Mouse (Mus musculus): ENCODE measurements around the gene Snn. TPM values are rescaled to one million over a fixed set of nuclear protein-coding genes. Genes with fewer than 3 reads are reported as not detected.

Snn gene
- polyA plus RNA-seq, 1 experiment from 2014 or later: 95.9 TPM

DNA sequence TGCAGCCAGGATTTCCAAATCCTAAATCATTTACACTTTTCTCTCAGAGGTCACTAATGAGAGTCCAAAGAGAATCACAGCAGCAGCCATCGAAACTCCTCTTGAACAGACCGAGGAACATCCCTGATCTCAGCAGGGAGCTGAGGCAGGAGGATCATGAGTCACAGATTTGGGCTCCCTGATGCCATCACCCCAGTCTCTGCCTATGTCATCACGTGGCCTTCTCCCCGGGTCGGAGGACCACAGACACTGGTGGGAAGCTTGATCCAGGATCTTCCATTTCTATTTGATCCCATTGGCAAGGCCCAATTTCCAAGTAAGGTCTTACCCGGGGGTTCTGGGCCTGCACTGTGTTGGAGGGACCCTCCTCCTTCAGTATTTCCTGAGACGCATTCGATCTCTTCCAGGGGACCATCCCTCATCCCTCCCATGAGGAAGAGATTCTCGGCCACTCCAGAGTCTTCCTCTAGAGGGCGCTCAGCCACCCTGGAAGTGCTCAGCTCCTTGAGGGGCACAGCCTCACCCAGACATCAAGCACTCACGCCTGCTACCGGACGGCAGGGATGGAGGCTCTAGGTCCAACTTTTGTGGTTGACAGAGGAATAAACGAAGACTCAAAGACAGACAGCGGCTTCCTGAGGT, 24.8 kb upstream of the Snn start:
- WGBS: 26% methylated on average over 15 of the region's 15 CpGs
- Histone ChIP-seq H3K4me2 (ENCODE audit: low read depth, low read length, severe bottlenecking) (no peak overlapping the region), H3K27me3 (ENCODE audit: control insufficient read depth, insufficient read depth, low read length) (no peaks in the 10 kb centered on the region), H3K9ac (ENCODE audit: low read length) (no peak overlapping the region), H3K4me3 (ENCODE audit: low read depth, low read length) (no peak overlapping the region), H3K9me3 (ENCODE audit: control insufficient read depth, low read length) (no peaks in the 10 kb centered on the region), H3K27ac (ENCODE audit: low read depth, low read length) (no peak overlapping the region), H3K36me3 (ENCODE audit: control insufficient read depth, insufficient read depth, low read length) (no peaks in the 10 kb centered on the region), H3K4me1 (replicated peaks; ENCODE audit: control insufficient read depth, insufficient read depth, low read length) (no peaks in the 10 kb centered on the region)
- DNase-seq (ENCODE audit: low spot score) (peak; percentile 89), ATAC-seq (replicated peaks; ENCODE audit: low FRiP score) (peak; percentile 69; the same call in 1 of the 2 replicates)

GRCm38 (mm10) chr16:11040603-11041002, 20.1 kb upstream of the Snn start:
- Histone ChIP-seq H3K4me1 (replicated peaks; ENCODE audit: control insufficient read depth, insufficient read depth, low read length) (no peaks in the 10 kb centered on the region), H3K9ac (ENCODE audit: low read length) (no peak overlapping the region), H3K9me3 (ENCODE audit: control insufficient read depth, low read length) (no peaks in the 10 kb centered on the region), H3K27me3 (ENCODE audit: control insufficient read depth, insufficient read depth, low read length) (no peaks in the 10 kb centered on the region), H3K36me3 (ENCODE audit: control insufficient read depth, insufficient read depth, low read length) (no peaks in the 10 kb centered on the region), H3K27ac (ENCODE audit: low read depth, low read length) (no peak overlapping the region), H3K4me2 (ENCODE audit: low read depth, low read length, severe bottlenecking) (no peak overlapping the region), H3K4me3 (ENCODE audit: low read depth, low read length) (no peak overlapping the region)
- 83% methylated on average over 2 of the region's 2 CpGs for WGBS
- no peak for DNase-seq (ENCODE audit: low spot score)
- ATAC-seq (replicated peaks; ENCODE audit: low FRiP score): no peak

- no peaks in the 10 kb centered on the region for H3K9me3 ChIP-seq (ENCODE audit: control insufficient read depth, low read length)
- no peak overlapping the region for H3K4me2 ChIP-seq (ENCODE audit: low read depth, low read length, severe bottlenecking)
- H3K36me3 ChIP-seq (ENCODE audit: control insufficient read depth, insufficient read depth, low read length): no peaks in the 10 kb centered on the region
- H3K27me3 ChIP-seq (ENCODE audit: control insufficient read depth, insufficient read depth, low read length): no peaks in the 10 kb centered on the region
- no peak for DNase-seq (ENCODE audit: low spot score)
- no peak for ATAC-seq (replicated peaks; ENCODE audit: low FRiP score)
- WGBS: 92% methylated on average over 5 of the region's 5 CpGs
- no peak overlapping the region for H3K4me3 ChIP-seq (ENCODE audit: low read depth, low read length)
- no peaks in the 10 kb centered on the region for H3K4me1 ChIP-seq (replicated peaks; ENCODE audit: control insufficient read depth, insufficient read depth, low read length)
- H3K27ac ChIP-seq (ENCODE audit: low read depth, low read length): no peak overlapping the region
- H3K9ac ChIP-seq (ENCODE audit: low read length): no peak overlapping the region
Measured at GRCm38 (mm10) chr16:11043239-11043638, 17.5 kb upstream of the Snn start.

- Histone ChIP-seq H3K4me2 (ENCODE audit: low read depth, low read length, severe bottlenecking) (no peak overlapping the region), H3K9ac (ENCODE audit: low read length) (no peak overlapping the region), H3K27me3 (ENCODE audit: control insufficient read depth, insufficient read depth, low read length) (no peaks in the 10 kb centered on the region), H3K4me3 (ENCODE audit: low read depth, low read length) (no peak overlapping the region), H3K9me3 (ENCODE audit: control insufficient read depth, low read length) (no peaks in the 10 kb centered on the region), H3K4me1 (replicated peaks; ENCODE audit: control insufficient read depth, insufficient read depth, low read length) (no peaks in the 10 kb centered on the region), H3K27ac (ENCODE audit: low read depth, low read length) (no peak overlapping the region), H3K36me3 (ENCODE audit: control insufficient read depth, insufficient read depth, low read length) (no peaks in the 10 kb centered on the region)
- WGBS: 87% methylated on average over 7 of the region's 7 CpGs
- ATAC-seq (replicated peaks; ENCODE audit: low FRiP score): no peak
- DNase-seq (ENCODE audit: low spot score): no peak
Measured at GRCm38 (mm10) chr16:11046437-11046836, 14.3 kb upstream of the Snn start.

GRCm38 (mm10) chr16:11047130-11047529, 13.6 kb upstream of the Snn start:
- 85% methylated on average over 7 of the region's 7 CpGs for WGBS
- Histone ChIP-seq H3K36me3 (ENCODE audit: control insufficient read depth, insufficient read depth, low read length) (no peaks in the 10 kb centered on the region), H3K4me1 (replicated peaks; ENCODE audit: control insufficient read depth, insufficient read depth, low read length) (no peaks in the 10 kb centered on the region), H3K4me2 (ENCODE audit: low read depth, low read length, severe bottlenecking) (no peak overlapping the region), H3K9ac (ENCODE audit: low read length) (no peak overlapping the region), H3K27me3 (ENCODE audit: control insufficient read depth, insufficient read depth, low read length) (no peaks in the 10 kb centered on the region), H3K9me3 (ENCODE audit: control insufficient read depth, low read length) (no peaks in the 10 kb centered on the region), H3K4me3 (ENCODE audit: low read depth, low read length) (no peak overlapping the region), H3K27ac (ENCODE audit: low read depth, low read length) (no peak overlapping the region)
- no peak for ATAC-seq (replicated peaks; ENCODE audit: low FRiP score)
- no peak for DNase-seq (ENCODE audit: low spot score)

DNA sequence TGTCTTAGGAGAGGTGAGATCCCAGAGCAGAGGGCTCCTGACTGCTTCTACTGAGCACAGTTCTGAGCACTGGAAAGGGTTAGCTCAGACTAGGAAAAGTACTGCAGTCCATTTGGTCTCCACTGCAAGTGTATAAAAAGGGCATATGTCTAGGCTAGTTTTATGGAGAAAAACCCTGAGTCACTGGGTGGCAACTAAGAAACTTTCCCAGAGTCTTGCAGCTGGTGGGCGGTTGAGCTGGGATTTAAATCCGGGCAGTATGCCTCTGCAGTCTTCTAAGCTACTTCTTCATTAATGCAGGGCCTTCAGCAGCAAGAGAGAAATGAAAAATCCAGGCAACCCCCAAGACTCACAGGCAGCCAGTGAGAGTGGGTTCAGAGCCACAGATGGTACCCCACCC, 10.5 kb upstream of the Snn start:
- no peaks in the 10 kb centered on the region for H3K36me3 ChIP-seq (ENCODE audit: control insufficient read depth, insufficient read depth, low read length)
- H3K4me2 ChIP-seq (ENCODE audit: low read depth, low read length, severe bottlenecking): no peak overlapping the region
- no peak overlapping the region for H3K4me3 ChIP-seq (ENCODE audit: low read depth, low read length)
- H3K9me3 ChIP-seq (ENCODE audit: control insufficient read depth, low read length): no peaks in the 10 kb centered on the region
- WGBS: 87% methylated on average over 2 of the region's 2 CpGs
- no peak overlapping the region for H3K27ac ChIP-seq (ENCODE audit: low read depth, low read length)
- H3K9ac ChIP-seq (ENCODE audit: low read length): no peak overlapping the region
- DNase-seq (ENCODE audit: low spot score) (no peak), ATAC-seq (replicated peaks; ENCODE audit: low FRiP score) (no peak)
- no peaks in the 10 kb centered on the region for H3K4me1 ChIP-seq (replicated peaks; ENCODE audit: control insufficient read depth, insufficient read depth, low read length)
- no peaks in the 10 kb centered on the region for H3K27me3 ChIP-seq (ENCODE audit: control insufficient read depth, insufficient read depth, low read length)

GRCm38 (mm10) chr16:11051134-11051533, 9.6 kb upstream of the Snn start:
- Histone ChIP-seq H3K27ac (ENCODE audit: low read depth, low read length) (no peak overlapping the region), H3K27me3 (ENCODE audit: control insufficient read depth, insufficient read depth, low read length) (no peaks in the 10 kb centered on the region), H3K4me2 (ENCODE audit: low read depth, low read length, severe bottlenecking) (no peak overlapping the region), H3K4me3 (ENCODE audit: low read depth, low read length) (no peak overlapping the region), H3K4me1 (replicated peaks; ENCODE audit: control insufficient read depth, insufficient read depth, low read length) (no peaks in the 10 kb centered on the region), H3K9ac (ENCODE audit: low read length) (no peak overlapping the region), H3K36me3 (ENCODE audit: control insufficient read depth, insufficient read depth, low read length) (no peaks in the 10 kb centered on the region), H3K9me3 (ENCODE audit: control insufficient read depth, low read length) (no peaks in the 10 kb centered on the region)
- DNase-seq (ENCODE audit: low spot score) (no peak), ATAC-seq (replicated peaks; ENCODE audit: low FRiP score) (no peak)
- 90% methylated on average over 11 of the region's 11 CpGs for WGBS

DNA sequence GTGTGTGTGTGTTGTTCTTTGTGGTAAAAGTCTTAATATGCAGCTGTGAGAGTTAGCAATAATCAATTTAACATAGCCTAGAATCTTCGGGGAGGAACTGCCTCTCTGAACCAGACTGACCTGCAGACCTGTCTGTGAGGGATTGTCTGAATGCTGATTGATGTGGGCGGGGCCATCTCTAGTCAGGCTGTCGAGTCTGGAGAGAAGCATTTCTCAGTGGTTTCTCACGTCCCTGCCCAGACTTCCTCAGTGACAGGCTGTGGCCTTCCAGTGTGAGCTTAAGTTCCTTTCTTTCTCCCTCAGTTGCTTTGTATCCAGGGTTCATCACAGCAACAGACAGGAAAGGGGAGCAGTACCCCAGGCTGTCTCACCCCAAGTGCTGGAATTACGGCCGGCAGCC, 6.3 kb upstream of the Snn start:
- no peak for DNase-seq (ENCODE audit: low spot score)
- Histone ChIP-seq H3K27ac (ENCODE audit: low read depth, low read length) (no peak overlapping the region), H3K4me2 (ENCODE audit: low read depth, low read length, severe bottlenecking) (no peak overlapping the region), H3K36me3 (ENCODE audit: control insufficient read depth, insufficient read depth, low read length) (no peaks in the 10 kb centered on the region), H3K4me1 (replicated peaks; ENCODE audit: control insufficient read depth, insufficient read depth, low read length) (no peaks in the 10 kb centered on the region), H3K4me3 (ENCODE audit: low read depth, low read length) (no peak overlapping the region), H3K9ac (ENCODE audit: low read length) (no peak overlapping the region), H3K27me3 (ENCODE audit: control insufficient read depth, insufficient read depth, low read length) (no peaks in the 10 kb centered on the region), H3K9me3 (ENCODE audit: control insufficient read depth, low read length) (no peaks in the 10 kb centered on the region)
- WGBS: 69% methylated on average over 6 of the region's 6 CpGs
- ATAC-seq (replicated peaks; ENCODE audit: low FRiP score): no peak

DNA sequence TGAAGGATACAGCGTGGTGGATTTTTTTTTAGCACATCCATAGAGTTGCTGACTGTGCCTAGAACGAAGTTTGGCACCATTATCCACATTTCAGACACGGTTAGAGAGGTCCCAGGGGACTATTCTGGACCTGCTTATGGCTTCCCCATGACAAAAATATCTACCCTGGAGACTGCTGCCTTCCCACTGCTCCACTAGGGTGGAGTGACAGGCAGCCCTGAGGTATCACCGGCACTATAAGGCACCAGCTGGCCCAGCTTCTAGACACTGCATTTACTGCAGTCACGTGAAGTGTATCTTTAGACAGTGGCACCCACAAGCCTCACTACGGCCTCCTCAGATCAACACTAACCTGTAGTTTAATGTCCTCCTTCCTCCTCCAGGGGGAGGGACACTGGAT, 5.9 kb upstream of the Snn start:
- H3K4me3 ChIP-seq (ENCODE audit: low read depth, low read length): no peak overlapping the region
- H3K36me3 ChIP-seq (ENCODE audit: control insufficient read depth, insufficient read depth, low read length): no peaks in the 10 kb centered on the region
- no peaks in the 10 kb centered on the region for H3K4me1 ChIP-seq (replicated peaks; ENCODE audit: control insufficient read depth, insufficient read depth, low read length)
- ATAC-seq (replicated peaks; ENCODE audit: low FRiP score): no peak
- H3K27me3 ChIP-seq (ENCODE audit: control insufficient read depth, insufficient read depth, low read length): no peaks in the 10 kb centered on the region
- DNase-seq (ENCODE audit: low spot score): no peak
- H3K9me3 ChIP-seq (ENCODE audit: control insufficient read depth, low read length): no peaks in the 10 kb centered on the region
- 91% methylated on average over 6 of the region's 6 CpGs for WGBS
- H3K27ac ChIP-seq (ENCODE audit: low read depth, low read length): no peak overlapping the region
- no peak overlapping the region for H3K4me2 ChIP-seq (ENCODE audit: low read depth, low read length, severe bottlenecking)
- H3K9ac ChIP-seq (ENCODE audit: low read length): no peak overlapping the region

Measured in forebrain, embryonic 11.5 days (tissue).